8 mouse cellular contexts compared by ENCODE assay signal in the genomic region with DNA sequence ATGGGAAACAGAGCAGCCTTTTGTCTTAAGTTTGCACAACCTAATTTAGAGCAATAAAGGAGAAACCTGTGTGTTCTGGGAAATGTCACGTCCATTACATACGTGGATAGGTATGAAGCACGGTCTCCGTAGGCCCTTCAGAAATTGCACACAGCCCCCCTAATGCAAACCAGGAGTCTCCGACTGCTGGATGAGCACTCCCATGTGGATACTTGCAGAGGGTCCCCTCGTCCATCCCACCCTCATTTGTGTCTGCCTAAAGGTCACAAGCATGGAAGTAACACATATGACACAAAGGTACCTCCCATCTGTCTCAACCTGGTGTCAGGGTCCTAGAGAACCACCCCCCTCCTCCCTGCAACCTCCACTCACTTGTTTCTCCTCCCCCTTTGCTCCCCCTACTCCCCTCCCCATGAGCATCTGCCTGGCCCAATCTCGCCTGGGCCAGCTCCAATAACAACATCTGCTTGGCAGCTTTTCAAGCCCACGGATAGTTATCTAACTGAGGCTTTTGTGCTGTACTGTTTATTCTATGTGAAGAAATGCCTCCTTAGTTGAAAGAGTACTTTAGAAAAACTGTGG.
DNase-seq lines count a peak whose midpoint lies in the region; ATAC-seq and TF ChIP-seq lines count a peak whose summit lies in the region.

No protein-coding gene starts in this region.

- no peaks in the 10 kb centered on the region for H3K27me3 ChIP-seq in hindbrain, embryonic 13.5 days
- no peaks in the 10 kb centered on the region for H3K27me3 ChIP-seq in limb, embryonic 11.5 days (ENCODE audit: control insufficient read depth, insufficient read depth, low read length)
- no peaks in the 10 kb centered on the region for H3K27me3 ChIP-seq in neural tube, embryonic 12.5 days (replicated peaks)

- no peak for TF ChIP-seq CTCF in gastrocnemius, adult 2 months (IDR thresholded peaks at IDR 0.05)

- no peak overlapping the region; the same call in 1 of the 2 replicates for H3K4me3 ChIP-seq in gastrocnemius, adult 2 months
- H3K4me3 ChIP-seq in hindbrain, embryonic 13.5 days = no peak overlapping the region
- no peak overlapping the region for H3K4me3 ChIP-seq in limb, embryonic 11.5 days (ENCODE audit: low read depth, low read length)
- no peak overlapping the region for H3K4me3 ChIP-seq in neural tube, embryonic 12.5 days

- intact Hi-C loops in gastrocnemius, adult 2 months (cut with DNase I) = no loop called here

- DNase-seq in urinary bladder, postnatal 4 days (ENCODE audit: low spot score in 2 of 2) = peak; percentile 64 to 68
- DNase-seq in urinary bladder, postnatal 25 days (ENCODE audit: low spot score) = no peak
- DNase-seq in gastrocnemius, adult 2 months = peak; percentile 65
- peak; percentile 43 for DNase-seq in limb, embryonic 11.5 days (ENCODE audit: low spot score)
- DNase-seq in cerebellum, postnatal 4 days (ENCODE audit: low spot score in 2 of 2) = no peak

- no peaks in the 10 kb centered on the region for H3K36me3 ChIP-seq in hindbrain, embryonic 13.5 days
- H3K36me3 ChIP-seq in limb, embryonic 11.5 days (ENCODE audit: control insufficient read depth, insufficient read depth, low read length) = no peaks in the 10 kb centered on the region
- no peaks in the 10 kb centered on the region for H3K36me3 ChIP-seq in neural tube, embryonic 12.5 days

- H3K9ac ChIP-seq in hindbrain, embryonic 13.5 days = no peak overlapping the region
- H3K9ac ChIP-seq in limb, embryonic 11.5 days (ENCODE audit: low read length) = no peak overlapping the region
- no peak overlapping the region for H3K9ac ChIP-seq in neural tube, embryonic 12.5 days

- no peak overlapping the region for H3K4me2 ChIP-seq in hindbrain, embryonic 13.5 days
- H3K4me2 ChIP-seq in limb, embryonic 11.5 days (ENCODE audit: low read depth, severe bottlenecking) = no peak overlapping the region
- no peak overlapping the region for H3K4me2 ChIP-seq in neural tube, embryonic 12.5 days (replicated peaks)

- no peaks in the 10 kb centered on the region for H3K9me3 ChIP-seq in hindbrain, embryonic 13.5 days
- no peaks in the 10 kb centered on the region for H3K9me3 ChIP-seq in limb, embryonic 11.5 days (ENCODE audit: control insufficient read depth, low read length)
- no peaks in the 10 kb centered on the region for H3K9me3 ChIP-seq in neural tube, embryonic 12.5 days

- H3K27ac ChIP-seq in gastrocnemius, adult 2 months = peak overlapping the region; percentile 64; the same call in 1 of the 2 replicates
- H3K27ac ChIP-seq in hindbrain, embryonic 13.5 days = peak overlapping the region; percentile 64; the same call in 1 of the 2 replicates
- H3K27ac ChIP-seq in limb, embryonic 11.5 days (replicated peaks; ENCODE audit: low read depth, low read length) = no peak overlapping the region
- H3K27ac ChIP-seq in neural tube, embryonic 12.5 days = no peak overlapping the region

- WGBS in hindbrain, embryonic 13.5 days = 45% methylated on average over 8 of the region's 8 CpGs
- WGBS in limb, embryonic 11.5 days = 29% methylated on average over 8 of the region's 8 CpGs
- 45% methylated on average over 8 of the region's 8 CpGs for WGBS in neural tube, embryonic 12.5 days

- H3K4me1 ChIP-seq in hindbrain, embryonic 13.5 days (replicated peaks) = peaks cover 55% of the 10 kb centered on the region
- H3K4me1 ChIP-seq in limb, embryonic 11.5 days (ENCODE audit: control insufficient read depth, insufficient read depth, low read length) = peaks cover 14% of the 10 kb centered on the region
- peaks cover 27% of the 10 kb centered on the region for H3K4me1 ChIP-seq in neural tube, embryonic 12.5 days

- ATAC-seq in hindbrain, embryonic 13.5 days (ENCODE audit: low FRiP score) = peak; percentile 54
- peak; percentile 67; the same call in 1 of the 2 replicates for ATAC-seq in limb, embryonic 11.5 days (ENCODE audit: insufficient number of reproducible peaks, low FRiP score, low TSS enrichment, low read depth)
- 0 out of 2 replicates have a peak, but pooled peaks have one; percentile 38 for ATAC-seq in neural tube, embryonic 12.5 days (ENCODE audit: low FRiP score, low read depth)
- ATAC-seq in frontal cortex, adult (ENCODE audit: low TSS enrichment) = no peak

Comparison
In these comparisons a context has a peak if more than half of its experiments do, and no peak if none do; other contexts are left out.
1. DNase-seq: peak in urinary bladder, postnatal 4 days (2 of 2), gastrocnemius, adult 2 months (single experiment) and limb, embryonic 11.5 days (single experiment); none in urinary bladder, postnatal 25 days (single experiment) and cerebellum, postnatal 4 days (0 of 2).
2. H3K27ac ChIP-seq: peak in gastrocnemius, adult 2 months (single experiment) and hindbrain, embryonic 13.5 days (single experiment); none in limb, embryonic 11.5 days (single experiment) and neural tube, embryonic 12.5 days (single experiment).